Mouse (Mus musculus) embryonic facial prominence, embryonic 10.5 days (tissue): Measurements from ENCODE around the gene Zfp655. TPM values are rescaled to one million over a fixed set of nuclear protein-coding genes. Genes with fewer than 3 reads are reported as not detected.

Source experiments
- DNase-seq: peaks from one replicate; pipeline ENCODE4 v3.0.0-alpha.2; 2017; ENCODE audit warnings: low spot score
- H3K27ac ChIP-seq: fragments of 300-500 bp; sonication (generic); replicated peaks from 2 replicates; pipeline ENCODE4 v1.5.1; 2016; ENCODE audit warnings: mild to moderate bottlenecking
- H3K27me3 ChIP-seq: fragments of 300-500 bp; sonication (generic); replicated peaks from 2 replicates; pipeline ENCODE4 v1.6.1; 2016; ENCODE audit warnings: low read depth, mild to moderate bottlenecking; ENCODE audit not compliant: poor library complexity, severe bottlenecking
- H3K36me3 ChIP-seq: fragments of 300-500 bp; sonication (generic); replicated peaks from 2 replicates; pipeline ENCODE4 v1.6.1; 2016; ENCODE audit warnings: mild to moderate bottlenecking, moderate library complexity
- H3K4me1 ChIP-seq: fragments of 300-500 bp; sonication (generic); 2 replicates; pipeline ENCODE4 v1.6.1; 2016
- H3K4me3 ChIP-seq: fragments of 300-500 bp; sonication (generic); 2 replicates; pipeline ENCODE4 v1.5.1; 2016; ENCODE audit warnings: mild to moderate bottlenecking, moderate library complexity
- H3K9me3 ChIP-seq: fragments of 300-500 bp; sonication (generic); 2 replicates; pipeline ENCODE4 v1.6.1; 2016; ENCODE audit warnings: mild to moderate bottlenecking
- WGBS: fragments of 180-500 bp; shearing (Covaris S2); methylation state at CpG from one replicate; pipeline ENCODE4 v1.1.7; 2016; 5-methylcytosine and 5-hydroxymethylcytosine counted together
- polyA plus RNA-seq: library from polyadenylated mRNA; unstranded; fragments of >200 nt; fragmentation: Nextera tagmentation; extraction: Ambion mirVana; gene quantifications from 2 replicates; pipeline ENCODE4 v1.2.1, GENCODE M21; 2016

Zfp655 gene
- polyA plus RNA-seq: 31.2 and 31.4 TPM in 2 replicates

- Histone ChIP-seq H3K9me3 (no peaks in the 10 kb centered on the region), H3K27me3 (no peaks in the 10 kb centered on the region), H3K4me3 (peak within 1 kb of the TSS; percentile 100), H3K36me3 (peaks cover 32% of the 10 kb centered on the region), H3K4me1 (peaks cover 17% of the 10 kb centered on the region), H3K27ac (peak within 1 kb of the TSS; percentile 92)
- DNase-seq: peak; percentile 97
- under 1% methylated on average over 42 of the region's 42 CpGs for WGBS
These were observed at the start of gene Zfp655 for GRCm38 (mm10) chr5:145231367-145231871. Gene Zfp655, plus strand, starts transcription at chr5:145231715.

GRCm38 (mm10) chr5:145185244-145185643 lies 46.3 kb upstream of the Zfp655 start:
- H3K27ac ChIP-seq: no peak overlapping the region
- DNase-seq: no peak
- no peaks in the 10 kb centered on the region for H3K9me3 ChIP-seq
- WGBS: 89% methylated on average over 2 of the region's 2 CpGs
- peaks cover 95% of the 10 kb centered on the region for H3K36me3 ChIP-seq
- H3K4me3 ChIP-seq: no peak overlapping the region
- H3K4me1 ChIP-seq: peaks cover 9% of the 10 kb centered on the region
- no peaks in the 10 kb centered on the region for H3K27me3 ChIP-seq

- Histone ChIP-seq H3K4me3 (no peak overlapping the region; the same call in 1 of the 2 replicates), H3K4me1 (peaks cover 20% of the 10 kb centered on the region), H3K27me3 (no peaks in the 10 kb centered on the region), H3K9me3 (no peaks in the 10 kb centered on the region), H3K27ac (no peak overlapping the region), H3K36me3 (peaks cover 63% of the 10 kb centered on the region)
- 94% methylated on average over 6 of the region's 6 CpGs for WGBS
- DNase-seq: no peak
These were observed 42.1 kb upstream of the Zfp655 start for GRCm38 (mm10) chr5:145189416-145189815.

GRCm38 (mm10) chr5:145190373-145190772 lies 41.1 kb upstream of the Zfp655 start:
- Histone ChIP-seq H3K9me3 (no peaks in the 10 kb centered on the region), H3K27ac (peak overlapping the region; percentile 97), H3K4me3 (peak overlapping the region; percentile 96), H3K27me3 (no peaks in the 10 kb centered on the region), H3K36me3 (peaks cover 63% of the 10 kb centered on the region), H3K4me1 (peaks cover 20% of the 10 kb centered on the region)
- WGBS: 61% methylated on average over 5 of the region's 5 CpGs
- DNase-seq: no peak

- Histone ChIP-seq H3K4me3 (peak overlapping the region; percentile 96), H3K27me3 (no peaks in the 10 kb centered on the region), H3K27ac (peak overlapping the region; percentile 97), H3K36me3 (peaks cover 62% of the 10 kb centered on the region), H3K9me3 (no peaks in the 10 kb centered on the region), H3K4me1 (peaks cover 20% of the 10 kb centered on the region)
- peak; percentile 94 for DNase-seq
- WGBS: 1% methylated on average over 41 of the region's 41 CpGs
These were observed 40.4 kb upstream of the Zfp655 start for GRCm38 (mm10) chr5:145190875-145191798.

GRCm38 (mm10) chr5:145191962-145192361 lies 39.6 kb upstream of the Zfp655 start, which contains the start of gene Atp5j2:
Gene Atp5j2, minus strand, starts transcription at chr5:145192062.
- H3K4me1 ChIP-seq: peaks cover 20% of the 10 kb centered on the region
- WGBS: 90% methylated on average over 2 of the region's 2 CpGs
- H3K9me3 ChIP-seq: no peaks in the 10 kb centered on the region
- H3K27ac ChIP-seq: peak within 1 kb of the TSS; percentile 97
- H3K36me3 ChIP-seq: peaks cover 60% of the 10 kb centered on the region
- no peak for DNase-seq
- no peaks in the 10 kb centered on the region for H3K27me3 ChIP-seq
- peak within 1 kb of the TSS; percentile 96 for H3K4me3 ChIP-seq

- H3K4me3 ChIP-seq: peak overlapping the region; percentile 88
- DNase-seq: no peak
These were observed 31.1 kb upstream of the Zfp655 start for GRCm38 (mm10) chr5:145200387-145200786.

GRCm38 (mm10) chr5:145201321-145201991 lies 30.1 kb upstream of the Zfp655 start, which contains the start of gene Zkscan14:
Gene Zkscan14, minus strand, starts transcription at chr5:145201868.
- peaks cover 28% of the 10 kb centered on the region for H3K4me1 ChIP-seq
- H3K4me3 ChIP-seq: peak within 1 kb of the TSS; percentile 88
- H3K9me3 ChIP-seq: no peaks in the 10 kb centered on the region
- peak within 1 kb of the TSS; percentile 78 for H3K27ac ChIP-seq
- peak; percentile 82 for DNase-seq
- 2% methylated on average over 37 of the region's 37 CpGs for WGBS
- H3K27me3 ChIP-seq: no peaks in the 10 kb centered on the region
- peaks cover 10% of the 10 kb centered on the region; the same call in 1 of the 2 replicates for H3K36me3 ChIP-seq

More at GRCm38 (mm10) chr5:145200387-145200786, 31.1 kb upstream of the Zfp655 start:
- peaks cover 20% of the 10 kb centered on the region for H3K36me3 ChIP-seq
- no peaks in the 10 kb centered on the region for H3K9me3 ChIP-seq
- peaks cover 20% of the 10 kb centered on the region for H3K4me1 ChIP-seq
- 76% methylated on average over 7 of the region's 7 CpGs for WGBS
- H3K27me3 ChIP-seq: no peaks in the 10 kb centered on the region
- H3K27ac ChIP-seq: no peak overlapping the region

GRCm38 (mm10) chr5:145202446-145202845 lies 29.1 kb upstream of the Zfp655 start:
- no peak overlapping the region for H3K27ac ChIP-seq
- DNase-seq: no peak
- H3K4me1 ChIP-seq: peaks cover 28% of the 10 kb centered on the region
- H3K4me3 ChIP-seq: no peak overlapping the region
- peaks cover 14% of the 10 kb centered on the region for H3K36me3 ChIP-seq
- no peaks in the 10 kb centered on the region for H3K27me3 ChIP-seq
- no peaks in the 10 kb centered on the region for H3K9me3 ChIP-seq
- 50% methylated on average over 3 of the region's 3 CpGs for WGBS

GRCm38 (mm10) chr5:145203936-145204691 lies 27.4 kb upstream of the Zfp655 start, which contains the start of gene Zkscan5:
Gene Zkscan5, plus strand, starts transcription at chr5:145204562.
- H3K9me3 ChIP-seq: no peaks in the 10 kb centered on the region
- under 1% methylated on average over 22 of the region's 22 CpGs for WGBS
- H3K4me3 ChIP-seq: peak within 1 kb of the TSS; percentile 73
- no peaks in the 10 kb centered on the region for H3K27me3 ChIP-seq
- H3K27ac ChIP-seq: peak within 1 kb of the TSS; percentile 83
- peaks cover 28% of the 10 kb centered on the region for H3K4me1 ChIP-seq
- H3K36me3 ChIP-seq: peaks cover 20% of the 10 kb centered on the region
- DNase-seq: peak; percentile 97

- no peak overlapping the region for H3K27ac ChIP-seq
- no peaks in the 10 kb centered on the region for H3K9me3 ChIP-seq
- WGBS: 28% methylated on average over 9 of the region's 9 CpGs
- peak overlapping the region; percentile 73 for H3K4me3 ChIP-seq
- DNase-seq: no peak
- peaks cover 30% of the 10 kb centered on the region for H3K36me3 ChIP-seq
- H3K27me3 ChIP-seq: no peaks in the 10 kb centered on the region
- peaks cover 28% of the 10 kb centered on the region for H3K4me1 ChIP-seq
These were observed 26.5 kb upstream of the Zfp655 start for GRCm38 (mm10) chr5:145205041-145205440.
